Mouse (Mus musculus): ENCODE measurements around the gene Bcl2a1b.
"Not testable (repeated sequence)": the region's sequence is repeated elsewhere in the genome, so short reads cannot be mapped to it uniquely, and the experiment has no call there.

The Bcl2a1b gene

GRCm38 (mm10) chr9:89198969-89199416 lies at the start of gene Bcl2a1b, which contains the start of gene Gm29094:
TSS of gene Bcl2a1b (plus strand) at chr9:89199209.
TSS of gene Gm29094 (plus strand) at chr9:89199379.
- in situ Hi-C loops (cut with MboI; ENCODE audit: low pct_unique_long_range_greater_than_20kb in 1 of 2, low sequenced_read_pairs in 2 of 2, unreplicated experiment in 1 of 2), result not testable (repeated sequence)

DNA sequence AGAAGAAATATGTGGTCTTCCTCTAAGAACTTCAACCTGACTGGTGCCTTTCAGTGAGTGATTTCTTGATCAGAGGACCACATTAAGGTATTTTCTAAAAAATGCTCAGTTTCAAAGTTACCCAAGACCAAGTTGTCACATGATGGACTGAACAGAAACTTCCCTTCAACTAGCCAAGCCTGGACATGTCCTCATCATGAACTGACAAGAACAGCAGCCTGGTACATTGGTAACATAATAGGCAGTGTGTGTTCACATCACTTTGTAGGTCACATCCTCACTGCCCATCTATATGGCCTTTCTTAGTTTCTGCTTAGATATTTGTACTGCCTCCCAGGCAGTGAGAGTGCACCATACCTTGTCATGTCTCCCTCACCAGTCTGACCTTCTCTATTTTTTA lies 26.5 kb upstream of the Bcl2a1b start:
- in situ Hi-C loops (cut with MboI; ENCODE audit: low pct_unique_long_range_greater_than_20kb in 1 of 2, low sequenced_read_pairs in 2 of 2, unreplicated experiment in 1 of 2), result not testable (repeated sequence)

- in situ Hi-C loops (cut with MboI; ENCODE audit: low pct_unique_long_range_greater_than_20kb in 1 of 2, low sequenced_read_pairs in 2 of 2, unreplicated experiment in 1 of 2), result not testable (repeated sequence)
Measured at GRCm38 (mm10) chr9:89178833-89179232, 20.2 kb upstream of the Bcl2a1b start.

DNA sequence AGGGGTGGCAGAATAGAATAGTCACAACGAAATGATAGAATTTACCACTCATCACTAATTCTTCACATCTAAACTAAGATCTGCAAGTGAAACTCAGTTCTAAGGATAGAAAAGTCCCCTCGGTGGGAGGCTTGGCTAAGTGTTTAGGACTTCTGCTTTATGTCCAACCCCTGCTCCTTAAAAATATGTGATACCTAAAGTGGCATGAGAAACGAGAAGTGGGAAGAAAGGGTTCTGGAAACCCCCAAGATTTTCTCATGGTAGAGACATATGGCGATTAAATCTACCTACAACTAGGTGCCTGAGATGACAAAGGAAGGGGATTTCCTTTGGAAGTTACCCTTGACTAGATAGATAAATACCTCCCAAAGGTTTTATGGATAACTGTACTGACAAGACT lies 19.5 kb upstream of the Bcl2a1b start:
- in situ Hi-C loops (cut with MboI; ENCODE audit: low pct_unique_long_range_greater_than_20kb in 1 of 2, low sequenced_read_pairs in 2 of 2, unreplicated experiment in 1 of 2), result not testable (repeated sequence)

DNA sequence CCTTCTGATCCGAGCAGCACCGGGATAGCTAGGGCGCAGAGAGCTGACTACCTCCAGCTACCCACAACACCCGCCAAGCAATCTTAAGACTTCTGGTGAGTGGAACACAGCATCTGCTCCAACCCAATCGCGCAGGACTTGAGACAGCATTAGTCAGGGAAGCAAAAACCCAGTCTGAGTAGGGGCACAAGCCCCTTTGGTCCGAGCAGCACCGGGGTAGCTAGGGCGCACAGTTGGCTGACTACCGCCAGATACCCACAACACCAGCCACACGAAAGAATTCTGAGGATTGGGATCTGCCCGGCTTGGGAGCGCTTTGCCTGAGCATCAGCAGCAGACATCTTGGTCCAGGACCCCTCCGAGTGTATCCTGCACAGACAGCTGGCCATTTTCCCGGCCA lies 12.0 kb upstream of the Bcl2a1b start:
- in situ Hi-C loops (cut with MboI; ENCODE audit: low pct_unique_long_range_greater_than_20kb in 1 of 2, low sequenced_read_pairs in 2 of 2, unreplicated experiment in 1 of 2), result not testable (repeated sequence)

DNA sequence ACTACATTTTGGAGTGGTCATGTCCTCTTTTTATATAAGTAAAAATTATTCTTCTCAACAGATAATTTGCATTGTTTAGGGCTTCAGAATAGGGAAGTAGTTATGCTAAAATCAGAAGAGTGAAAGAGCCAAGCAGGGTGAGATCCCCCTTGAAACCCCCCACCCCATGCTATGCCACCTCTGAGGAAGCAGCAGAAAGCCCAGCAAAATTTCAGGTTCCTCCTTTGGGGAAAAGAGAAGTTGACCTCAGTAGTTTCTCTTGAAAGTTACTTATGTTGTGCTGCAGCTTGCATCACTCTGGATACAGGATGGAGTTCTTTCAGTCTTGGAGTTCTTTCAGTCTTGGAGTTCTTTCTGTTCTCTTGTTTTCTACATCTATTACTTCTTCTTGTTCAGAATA lies 3.5 kb upstream of the Bcl2a1b start:
- in situ Hi-C loops (cut with MboI; ENCODE audit: low pct_unique_long_range_greater_than_20kb in 1 of 2, low sequenced_read_pairs in 2 of 2, unreplicated experiment in 1 of 2), result not testable (repeated sequence)

GRCm38 (mm10) chr9:89197509-89197908 lies 1.5 kb upstream of the Bcl2a1b start:
- in situ Hi-C loops (cut with MboI; ENCODE audit: low pct_unique_long_range_greater_than_20kb in 1 of 2, low sequenced_read_pairs in 2 of 2, unreplicated experiment in 1 of 2), result not testable (repeated sequence)

DNA sequence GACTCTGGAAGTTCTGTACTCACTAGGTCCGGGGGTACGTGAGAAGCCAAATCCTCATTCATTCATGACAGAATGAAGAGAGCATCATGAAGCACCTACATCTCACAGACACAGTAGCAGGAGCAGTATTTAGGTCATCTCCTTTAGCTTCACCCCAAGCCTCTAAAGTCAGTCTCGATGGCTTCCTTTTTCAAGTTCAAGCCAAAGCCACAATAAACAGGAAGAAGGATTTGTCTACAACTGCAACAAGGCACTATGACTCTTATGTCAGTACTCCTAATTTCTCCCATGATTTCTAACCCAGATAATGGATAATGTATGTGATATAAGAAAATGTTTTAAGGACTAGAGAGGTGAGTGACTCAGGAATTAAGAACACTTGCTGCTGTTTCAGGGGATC lies 660 bp upstream of the Bcl2a1b start:
- in situ Hi-C loops (cut with MboI; ENCODE audit: low pct_unique_long_range_greater_than_20kb in 1 of 2, low sequenced_read_pairs in 2 of 2, unreplicated experiment in 1 of 2), result not testable (repeated sequence)

DNA sequence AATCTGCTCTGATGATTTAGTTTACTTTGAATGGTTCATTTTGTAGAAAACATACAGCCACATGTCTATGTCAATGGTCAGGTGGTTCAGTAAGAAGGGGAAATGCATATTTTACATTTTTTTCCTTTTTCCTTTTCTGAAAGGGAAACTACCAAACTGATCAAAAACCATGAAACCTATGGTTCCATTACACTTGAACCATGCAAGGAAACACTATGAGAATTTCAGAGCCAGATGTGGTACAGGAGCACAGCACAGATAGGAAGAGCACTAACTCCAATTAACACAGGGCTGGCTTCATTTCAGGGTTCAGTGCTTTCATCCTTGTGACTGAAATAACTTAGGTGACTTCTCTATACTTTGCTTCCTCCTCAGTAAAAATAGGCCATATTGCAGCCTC lies 3.2 kb downstream of the Bcl2a1b start:
- in situ Hi-C loops (cut with MboI; ENCODE audit: low pct_unique_long_range_greater_than_20kb in 1 of 2, low sequenced_read_pairs in 2 of 2, unreplicated experiment in 1 of 2), result loop anchor here in 1 of 2 experiments (25.0 kb wide), 1 partner anchor 485 kb away; no protein-coding TSS in a partner anchor

DNA sequence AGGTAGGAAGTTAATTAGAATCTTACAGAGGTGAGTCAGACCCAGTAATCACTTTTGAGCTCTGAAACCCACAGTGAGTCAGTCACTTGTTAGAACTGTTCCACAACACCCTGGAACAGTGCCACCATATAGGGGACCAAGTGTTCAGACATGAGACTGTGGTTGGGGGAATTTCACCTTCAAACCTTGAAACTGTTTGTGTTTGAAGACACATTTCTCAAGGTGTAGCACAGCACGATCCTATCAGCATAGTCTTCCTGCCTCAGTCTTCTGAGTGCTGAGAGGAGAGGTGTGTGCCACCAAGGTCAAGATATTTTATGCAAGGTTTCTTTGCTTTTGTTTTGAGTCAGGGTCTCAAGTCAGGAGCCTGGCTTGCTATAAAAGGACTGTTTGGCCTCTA lies 9.9 kb downstream of the Bcl2a1b start:
- in situ Hi-C loops (cut with MboI; ENCODE audit: low pct_unique_long_range_greater_than_20kb in 1 of 2, low sequenced_read_pairs in 2 of 2, unreplicated experiment in 1 of 2), result loop anchor here in 1 of 2 experiments (25.0 kb wide), 1 partner anchor 478 kb away; no protein-coding TSS in a partner anchor

DNA sequence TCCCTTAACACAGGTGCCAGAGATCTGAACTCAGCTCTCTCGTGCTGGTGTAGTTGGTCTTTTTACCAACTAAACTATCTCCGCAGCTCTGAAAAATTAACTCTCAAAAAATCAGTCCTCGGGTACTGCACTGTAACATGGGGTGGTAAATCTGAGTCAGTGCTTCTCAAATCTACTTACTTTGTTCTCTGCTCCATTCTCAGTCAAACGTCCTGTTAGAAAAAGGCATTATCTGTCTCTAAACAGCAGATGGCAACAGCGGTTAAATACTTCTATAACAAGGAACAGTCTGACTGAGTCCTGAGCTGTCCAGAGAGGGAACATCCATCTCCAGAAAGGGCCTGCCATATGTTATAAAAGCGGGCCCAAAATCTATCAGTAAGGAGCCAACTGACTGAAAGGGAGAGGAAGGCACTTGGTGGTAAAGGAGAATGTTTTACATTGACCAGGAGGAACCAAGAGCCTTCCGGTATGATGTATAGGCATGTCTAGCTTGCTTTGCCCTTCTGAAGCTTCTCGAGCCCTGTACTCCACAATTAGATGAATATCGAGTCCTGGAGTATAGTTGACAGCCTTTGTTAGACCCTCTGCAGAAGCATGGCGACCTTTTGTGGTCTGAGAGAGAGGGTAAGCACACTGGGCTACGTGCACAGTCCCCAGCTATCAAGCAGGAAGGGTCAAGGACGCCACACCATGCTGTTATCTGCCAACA lies 11.5 kb downstream of the Bcl2a1b start, which contains the start of gene Mthfs:
Gene Mthfs, plus strand, starts transcription at position 324 of the 712 bp plus-strand sequence.
- in situ Hi-C loops (cut with MboI; ENCODE audit: low pct_unique_long_range_greater_than_20kb in 1 of 2, low sequenced_read_pairs in 2 of 2, unreplicated experiment in 1 of 2), result loop anchor here in 1 of 2 experiments (25.0 kb wide), 1 partner anchor 477 kb away; no protein-coding TSS in a partner anchor

DNA sequence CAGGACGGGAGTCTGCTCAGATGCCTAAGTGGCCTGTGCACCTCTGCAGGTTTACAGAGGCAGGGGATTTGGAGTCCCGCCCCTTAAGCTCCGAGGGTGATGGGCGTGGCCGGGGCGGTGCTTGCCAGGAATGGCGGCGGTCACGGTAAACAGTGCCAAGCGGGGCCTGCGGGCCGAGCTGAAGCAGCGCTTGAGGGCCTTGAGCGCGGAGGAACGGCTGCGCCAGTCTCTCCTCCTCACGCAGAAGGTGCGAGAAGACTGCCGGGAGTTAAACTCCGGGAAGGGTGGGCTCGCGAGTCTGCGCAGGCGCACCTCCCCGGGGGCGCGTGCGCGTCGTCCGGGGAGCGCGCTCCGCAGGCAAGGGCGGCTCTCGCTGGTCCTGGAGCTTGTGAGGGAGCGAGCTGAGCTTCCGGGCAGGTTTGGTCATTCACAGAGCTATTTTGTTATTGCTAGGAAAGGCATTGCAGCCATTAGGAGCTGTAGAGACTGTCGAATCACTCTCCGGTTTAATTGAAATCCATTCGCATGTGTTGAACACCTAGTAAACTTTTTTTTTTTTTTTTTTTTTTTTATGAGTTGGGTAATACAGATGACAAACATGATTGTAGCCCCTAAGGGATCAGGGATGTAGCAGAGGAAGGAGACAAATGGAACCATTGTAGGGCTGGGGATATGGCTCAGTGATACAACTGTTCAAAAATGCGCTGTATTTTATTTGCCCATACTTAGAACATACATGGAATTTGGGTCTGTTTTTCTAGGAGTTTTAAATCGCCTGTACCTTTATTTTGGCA lies 12.3 kb downstream of the Bcl2a1b start:
- in situ Hi-C loops (cut with MboI; ENCODE audit: low pct_unique_long_range_greater_than_20kb in 1 of 2, low sequenced_read_pairs in 2 of 2, unreplicated experiment in 1 of 2), result loop anchor here in 1 of 2 experiments (25.0 kb wide), 1 partner anchor 476 kb away; no protein-coding TSS in a partner anchor

DNA sequence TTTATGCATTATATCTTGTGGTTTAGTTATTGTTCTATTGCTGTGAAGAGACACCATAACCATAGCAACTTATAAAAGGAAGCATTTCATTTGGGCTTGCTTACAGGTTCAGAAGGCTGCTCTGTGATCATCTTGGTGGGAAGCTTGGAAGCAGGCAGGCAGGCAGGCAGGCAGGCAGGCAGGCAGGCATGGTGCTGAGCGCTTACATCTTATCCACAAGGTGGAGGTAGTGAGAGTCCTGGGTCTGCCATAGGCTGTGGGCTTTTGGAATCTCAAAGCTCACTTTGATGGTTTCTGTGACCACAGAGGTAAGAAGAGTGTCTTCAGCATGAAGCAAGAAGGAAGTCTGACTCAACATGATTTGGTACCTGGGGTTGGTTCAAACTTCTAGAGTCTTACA lies 13.4 kb downstream of the Bcl2a1b start:
- in situ Hi-C loops (cut with MboI; ENCODE audit: low pct_unique_long_range_greater_than_20kb in 1 of 2, low sequenced_read_pairs in 2 of 2, unreplicated experiment in 1 of 2), result loop anchor here in 1 of 2 experiments (25.0 kb wide), 1 partner anchor 475 kb away; no protein-coding TSS in a partner anchor

GRCm38 (mm10) chr9:89218174-89218573 lies 19.2 kb downstream of the Bcl2a1b start:
- in situ Hi-C loops (cut with MboI; ENCODE audit: low pct_unique_long_range_greater_than_20kb in 1 of 2, low sequenced_read_pairs in 2 of 2, unreplicated experiment in 1 of 2), result loop anchor here in 1 of 2 experiments (25.0 kb wide), 1 partner anchor 469 kb away; no protein-coding TSS in a partner anchor

- in situ Hi-C loops (cut with MboI; ENCODE audit: low pct_unique_long_range_greater_than_20kb in 1 of 2, low sequenced_read_pairs in 2 of 2, unreplicated experiment in 1 of 2), result loop anchor here in 1 of 2 experiments (25.0 kb wide), 1 partner anchor 468 kb away; no protein-coding TSS in a partner anchor
Measured at GRCm38 (mm10) chr9:89219668-89220067, 20.7 kb downstream of the Bcl2a1b start.

GRCm38 (mm10) chr9:89220704-89221287 lies 21.8 kb downstream of the Bcl2a1b start:
- in situ Hi-C loops (cut with MboI; ENCODE audit: low pct_unique_long_range_greater_than_20kb in 1 of 2, low sequenced_read_pairs in 2 of 2, unreplicated experiment in 1 of 2), result loop anchor here in 1 of 2 experiments (25.0 kb wide), 1 partner anchor 467 kb away; no protein-coding TSS in a partner anchor

DNA sequence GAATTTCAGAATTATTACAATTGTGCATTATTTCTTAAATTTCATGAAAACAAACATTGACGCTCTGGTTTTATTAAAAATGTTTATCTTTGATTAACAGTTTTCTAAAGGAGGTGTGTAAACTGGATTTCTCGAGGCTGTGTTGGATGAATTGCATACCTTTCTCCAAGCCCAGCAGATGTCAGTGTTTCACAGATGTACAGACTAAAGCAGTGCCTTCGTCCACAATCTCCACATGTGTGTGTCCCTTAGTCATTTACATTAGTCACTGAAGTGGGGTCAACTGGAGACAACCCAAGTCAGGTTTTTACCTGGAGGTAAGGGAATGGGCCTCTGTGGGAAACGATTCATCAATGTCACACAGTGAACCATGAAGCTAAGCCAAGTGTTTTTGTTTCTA lies 27.1 kb downstream of the Bcl2a1b start:
- in situ Hi-C loops (cut with MboI; ENCODE audit: low pct_unique_long_range_greater_than_20kb in 1 of 2, low sequenced_read_pairs in 2 of 2, unreplicated experiment in 1 of 2), result no loop called here

DNA sequence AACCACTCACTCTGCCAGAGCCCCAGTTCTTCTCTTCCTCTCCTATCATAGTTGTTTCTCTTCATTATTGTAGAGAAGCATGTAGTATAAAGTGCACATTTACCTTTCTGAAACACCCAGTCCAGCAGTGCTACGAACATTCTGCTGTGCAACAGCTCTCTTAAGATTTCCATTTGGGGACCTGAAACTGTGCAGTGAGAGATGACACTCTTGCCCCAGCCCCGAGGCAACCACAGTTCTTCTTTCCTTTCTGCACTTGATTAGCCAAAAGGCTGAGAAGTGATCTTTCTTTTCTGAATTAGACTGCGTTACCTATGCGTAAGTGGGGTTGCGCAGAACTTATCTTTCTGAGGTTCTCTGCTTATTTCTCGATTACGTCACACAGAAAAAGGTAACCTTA lies 29.1 kb downstream of the Bcl2a1b start:
- in situ Hi-C loops (cut with MboI; ENCODE audit: low pct_unique_long_range_greater_than_20kb in 1 of 2, low sequenced_read_pairs in 2 of 2, unreplicated experiment in 1 of 2), result no loop called here

Measured in mouse embryonic stem cell (cell line).